Mouse (Mus musculus): ENCODE measurements at regions not wholly inside any gene's neighbourhood (a gene's known extent, or its start where the extent isn't known, plus 50 kb on each side); places are given as distances from the start of the nearest gene placed in this dataset.
"Not testable (repeated sequence)": the region's sequence is repeated elsewhere in the genome, so short reads cannot be mapped to it uniquely, and the experiment has no call there.

- not testable (repeated sequence) for H3K4me3 ChIP-seq (replicated peaks; ENCODE audit: extremely low read depth, low read depth, low read length); H3K4me1 ChIP-seq (ENCODE audit: control insufficient read depth, insufficient read depth, low read length)
- WGBS = 23% methylated on average over 3 of the region's 4 CpGs
- DNase-seq = peak; percentile 5
These were observed 262.6 kb upstream of the Ywhaq start for GRCm38 (mm10) chr12:21680026-21680425.

- H3K4me1 ChIP-seq (ENCODE audit: control insufficient read depth, insufficient read depth, low read length); DNase-seq; H3K4me3 ChIP-seq (replicated peaks; ENCODE audit: extremely low read depth, low read depth, low read length): not testable (repeated sequence)
- 82% methylated on average over 8 of the region's 8 CpGs for WGBS
These were observed 231.9 kb upstream of the Ywhaq start for GRCm38 (mm10) chr12:21649381-21649780.

DNA sequence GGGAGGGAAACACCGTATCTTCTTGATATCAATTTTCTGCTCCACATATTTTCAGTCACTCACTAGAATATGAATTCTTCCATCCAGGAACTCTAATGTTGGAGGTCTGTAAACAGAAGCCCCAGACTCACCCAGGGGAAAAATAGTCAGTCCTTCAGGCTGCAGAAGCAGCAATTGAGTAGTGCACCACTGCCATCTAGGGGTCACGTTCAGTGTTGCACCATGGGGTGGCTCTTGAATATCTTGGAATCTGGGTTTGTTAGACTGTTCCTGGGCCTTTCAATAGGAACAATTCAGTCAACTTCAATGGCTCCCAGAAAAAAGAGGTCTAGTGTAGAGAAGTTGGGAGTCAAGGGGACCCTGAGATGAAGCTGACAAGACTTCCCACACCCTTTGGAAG lies 196.3 kb upstream of the Ywhaq start:
- not testable (repeated sequence) for H3K4me1 ChIP-seq (ENCODE audit: control insufficient read depth, insufficient read depth, low read length); H3K4me3 ChIP-seq (replicated peaks; ENCODE audit: extremely low read depth, low read depth, low read length)
- peak; percentile 82 for TF ChIP-seq CTCF (IDR thresholded peaks at IDR 0.05; ENCODE audit: insufficient read depth, low read length)
- 16% methylated on average over 2 of the region's 2 CpGs for WGBS
- peak; percentile 47 for DNase-seq

- no peak for TF ChIP-seq CTCF (IDR thresholded peaks at IDR 0.05; ENCODE audit: insufficient read depth, low read length)
- no peak for TF ChIP-seq POLR2A (IDR thresholded peaks at IDR 0.05; ENCODE audit: borderline replicate concordance, extremely low read depth, low read depth, low read length)
- H3K4me3 ChIP-seq (replicated peaks; ENCODE audit: extremely low read depth, low read depth, low read length) = no peak overlapping the region
- DNase-seq = no peak
- no peaks in the 10 kb centered on the region for H3K4me1 ChIP-seq (ENCODE audit: control insufficient read depth, insufficient read depth, low read length)
- 58% methylated on average over 7 of the region's 7 CpGs for WGBS
These were observed 151.1 kb upstream of the Ywhaq start for GRCm38 (mm10) chr12:21568415-21569040.

DNA sequence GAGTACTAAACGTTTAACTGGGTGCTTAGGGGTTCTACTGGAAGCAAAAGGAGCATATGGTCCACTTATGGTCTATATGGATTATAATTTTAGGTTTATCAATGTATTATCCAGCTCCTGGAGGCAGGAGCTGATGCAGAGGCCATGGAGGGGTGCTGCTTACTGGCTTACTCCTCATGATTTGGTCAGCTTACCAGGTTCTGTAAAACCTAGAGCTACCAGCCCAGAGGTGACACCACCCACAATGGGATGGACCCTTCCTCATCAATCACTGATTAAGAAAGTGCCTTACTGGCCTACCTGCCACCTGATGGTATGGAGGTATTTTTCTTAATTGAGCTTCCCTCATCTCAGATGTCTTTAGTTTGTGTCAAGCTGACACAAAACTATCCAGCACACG lies 126.5 kb upstream of the Ywhaq start:
- not testable (repeated sequence) for H3K4me1 ChIP-seq (ENCODE audit: control insufficient read depth, insufficient read depth, low read length); H3K4me3 ChIP-seq (replicated peaks; ENCODE audit: extremely low read depth, low read depth, low read length); DNase-seq
- WGBS = 46% methylated on average over 2 of the region's 2 CpGs

DNA sequence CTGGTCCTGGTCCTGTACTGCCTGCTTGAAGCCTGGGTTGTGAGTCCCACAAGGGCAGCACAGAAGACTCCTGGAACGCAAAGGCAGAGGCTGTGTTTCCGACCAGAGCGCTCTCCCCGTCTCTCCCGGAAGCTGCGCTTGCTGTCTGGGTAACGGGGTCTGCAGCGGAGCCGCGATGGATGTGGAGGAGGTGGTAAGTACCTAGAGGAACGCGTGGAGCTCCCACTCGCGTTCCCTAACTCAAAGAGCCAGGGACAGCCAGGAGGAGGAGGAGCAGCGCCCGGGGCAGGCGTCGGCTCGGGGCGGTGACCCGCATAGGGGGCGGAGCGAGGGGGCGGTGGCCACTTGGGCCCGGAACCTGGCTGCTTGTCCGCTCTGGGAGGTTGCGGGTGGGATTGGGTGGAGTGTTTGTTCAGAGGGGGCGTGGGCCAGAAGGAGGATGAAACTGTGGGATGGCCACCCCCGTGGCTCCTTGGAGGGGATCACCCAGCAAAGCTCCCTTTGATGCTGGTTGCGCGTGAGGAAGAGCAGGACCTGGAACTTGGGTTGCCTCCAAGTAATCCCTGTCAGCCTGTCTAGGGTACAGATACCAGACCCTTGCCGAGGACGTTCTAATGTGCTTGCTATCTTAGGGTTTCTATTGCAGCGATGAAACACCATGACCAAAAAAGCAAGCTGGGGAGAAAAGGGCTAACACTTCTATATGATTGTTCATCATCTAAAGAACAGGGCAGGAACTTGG lies 125.9 kb upstream of the Ywhaq start:
- not testable (repeated sequence) for H3K4me1 ChIP-seq (ENCODE audit: control insufficient read depth, insufficient read depth, low read length)
- WGBS = 2% methylated on average over 34 of the region's 34 CpGs
- DNase-seq = peak; percentile 71
- H3K4me3 ChIP-seq (replicated peaks; ENCODE audit: extremely low read depth, low read depth, low read length) = peak overlapping the region; percentile 67

GRCm38 (mm10) chr12:21531766-21532165 lies 114.3 kb upstream of the Ywhaq start:
- whole genome bisulfite sequencing = 88% methylated on average over 3 of the region's 3 CpGs
- DNase-seq = no peak
- Histone ChIP-seq H3K4me3 (replicated peaks; ENCODE audit: extremely low read depth, low read depth, low read length) (no peak overlapping the region), H3K4me1 (ENCODE audit: control insufficient read depth, insufficient read depth, low read length) (no peaks in the 10 kb centered on the region)
- TF ChIP-seq POLR2A (IDR thresholded peaks at IDR 0.05; ENCODE audit: borderline replicate concordance, extremely low read depth, low read depth, low read length) (no peak), CTCF (IDR thresholded peaks at IDR 0.05; ENCODE audit: insufficient read depth, low read length) (no peak)

- H3K4me1 ChIP-seq (ENCODE audit: control insufficient read depth, insufficient read depth, low read length) = not testable (repeated sequence)
- WGBS = 67% methylated on average over 3 of the region's 3 CpGs
These were observed 111.9 kb upstream of the Ywhaq start for GRCm38 (mm10) chr12:21529367-21529766.

DNA sequence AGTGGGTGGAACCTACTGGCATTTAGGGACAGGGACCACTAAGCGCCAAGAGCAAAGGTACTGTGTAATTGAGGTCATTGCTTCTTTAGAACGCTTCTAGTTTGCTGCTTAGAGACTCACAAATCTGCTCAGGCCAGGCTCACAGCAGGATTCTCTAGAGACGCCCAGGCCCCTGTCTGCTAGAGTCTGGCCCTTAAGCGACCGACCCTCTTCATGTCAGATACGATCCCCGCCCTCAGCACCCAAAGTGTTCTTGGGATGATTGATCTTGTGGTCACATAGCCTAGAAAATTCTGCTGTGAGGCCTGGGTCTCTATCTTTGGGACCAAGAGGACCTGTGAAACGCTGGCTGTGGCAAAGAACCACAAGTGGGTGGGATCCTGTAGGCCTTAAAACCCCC lies 109.9 kb upstream of the Ywhaq start:
- not testable (repeated sequence) for DNase-seq; H3K4me3 ChIP-seq (replicated peaks; ENCODE audit: extremely low read depth, low read depth, low read length); H3K4me1 ChIP-seq (ENCODE audit: control insufficient read depth, insufficient read depth, low read length)
- WGBS = 84% methylated on average over 8 of the region's 8 CpGs

More at GRCm38 (mm10) chr12:21529367-21529766, 111.9 kb upstream of the Ywhaq start:
- DNase-seq; H3K4me3 ChIP-seq (replicated peaks; ENCODE audit: extremely low read depth, low read depth, low read length): not testable (repeated sequence)

GRCm38 (mm10) chr12:21526906-21527305 lies 109.5 kb upstream of the Ywhaq start:
- H3K4me1 ChIP-seq (ENCODE audit: control insufficient read depth, insufficient read depth, low read length); DNase-seq; H3K4me3 ChIP-seq (replicated peaks; ENCODE audit: extremely low read depth, low read depth, low read length): not testable (repeated sequence)
- 82% methylated on average over 2 of the region's 2 CpGs for WGBS

- peak; percentile 9 for DNase-seq
- peak; percentile 41 for TF ChIP-seq CTCF (IDR thresholded peaks at IDR 0.05; ENCODE audit: insufficient read depth, low read length)
- H3K4me1 ChIP-seq (ENCODE audit: control insufficient read depth, insufficient read depth, low read length); H3K4me3 ChIP-seq (replicated peaks; ENCODE audit: extremely low read depth, low read depth, low read length): not testable (repeated sequence)
- 36% methylated on average over 6 of the region's 6 CpGs for WGBS
These were observed 108.1 kb upstream of the Ywhaq start for GRCm38 (mm10) chr12:21525567-21525966.

Measured in lung, adult 2 months (tissue).